Mouse (Mus musculus): Measurements from ENCODE around the gene Disc1.

Gene Disc1

DNA sequence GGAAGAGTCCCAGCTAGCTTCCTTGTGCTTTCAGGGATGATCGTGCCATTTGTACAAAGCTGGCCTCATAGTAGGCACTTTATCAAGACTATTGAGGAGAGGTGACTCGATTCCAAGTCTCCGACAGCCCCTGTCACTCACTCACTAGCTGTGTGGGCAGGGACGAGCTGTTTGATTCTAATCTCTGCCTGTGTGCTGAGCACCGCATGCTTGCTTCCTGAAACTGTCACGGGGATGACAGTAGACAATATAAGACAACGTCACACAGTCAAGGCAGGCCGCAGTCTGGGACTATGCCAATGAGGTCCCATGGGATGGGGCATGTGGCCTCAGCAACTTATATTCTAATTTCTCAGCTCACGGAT, 13.6 kb downstream of the Disc1 start:
- no peak for DNase-seq (ENCODE audit: low spot score)

GRCm38 (mm10) chr8:125068146-125068905, 14.3 kb downstream of the Disc1 start:
- no peak for DNase-seq (ENCODE audit: low spot score)

- no peak for DNase-seq (ENCODE audit: low spot score)
Observed at GRCm38 (mm10) chr8:125069304-125069703, 15.3 kb downstream of the Disc1 start.

GRCm38 (mm10) chr8:125069733-125070132, 15.7 kb downstream of the Disc1 start:
- DNase-seq (ENCODE audit: low spot score): no peak

- DNase-seq (ENCODE audit: low spot score): no peak
Observed at GRCm38 (mm10) chr8:125074141-125074540, 20.1 kb downstream of the Disc1 start.

DNA sequence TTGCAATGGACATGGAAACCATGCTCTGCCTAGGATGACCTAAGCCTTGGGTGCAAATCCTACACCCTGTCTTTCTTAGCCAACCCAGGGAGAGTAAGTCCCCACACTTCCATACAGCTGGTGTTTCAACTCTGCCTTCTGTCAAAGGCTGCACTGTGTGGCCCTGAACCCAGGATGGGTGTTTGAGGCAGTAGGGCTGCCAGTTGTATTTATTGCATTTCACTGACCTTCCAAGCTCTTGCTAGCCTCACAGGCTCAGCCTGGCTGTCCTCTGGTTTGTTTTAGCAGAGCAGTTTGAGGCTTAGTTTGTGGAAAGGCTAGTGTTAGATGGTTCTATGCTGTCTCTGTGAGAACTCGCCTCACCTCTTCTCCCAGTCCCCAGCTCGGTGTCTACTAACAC, 20.6 kb downstream of the Disc1 start:
- no peak for DNase-seq (ENCODE audit: low spot score)

GRCm38 (mm10) chr8:125075389-125075788, 21.4 kb downstream of the Disc1 start:
- no peak for DNase-seq (ENCODE audit: low spot score)

DNA sequence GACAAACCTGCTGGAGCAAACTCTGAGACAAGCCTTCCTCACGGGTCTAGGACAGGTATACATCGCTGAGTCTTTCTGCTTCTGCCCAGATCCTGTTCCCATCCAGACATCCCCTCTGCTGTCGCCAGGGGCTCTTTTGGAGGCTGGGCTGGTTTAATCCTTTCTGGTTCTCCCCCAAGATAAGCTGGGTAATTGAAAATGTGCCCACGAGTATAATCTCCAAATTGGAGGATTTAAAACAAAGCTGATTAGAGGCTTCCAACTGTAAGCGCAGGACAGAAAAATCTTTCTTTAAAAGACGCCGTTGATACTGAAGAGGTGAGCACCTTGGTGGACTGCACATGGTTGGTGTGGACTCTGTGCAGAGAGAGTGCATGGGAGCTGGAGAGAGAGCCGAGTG, 23.3 kb downstream of the Disc1 start:
- no peak for DNase-seq (ENCODE audit: low spot score)

DNA sequence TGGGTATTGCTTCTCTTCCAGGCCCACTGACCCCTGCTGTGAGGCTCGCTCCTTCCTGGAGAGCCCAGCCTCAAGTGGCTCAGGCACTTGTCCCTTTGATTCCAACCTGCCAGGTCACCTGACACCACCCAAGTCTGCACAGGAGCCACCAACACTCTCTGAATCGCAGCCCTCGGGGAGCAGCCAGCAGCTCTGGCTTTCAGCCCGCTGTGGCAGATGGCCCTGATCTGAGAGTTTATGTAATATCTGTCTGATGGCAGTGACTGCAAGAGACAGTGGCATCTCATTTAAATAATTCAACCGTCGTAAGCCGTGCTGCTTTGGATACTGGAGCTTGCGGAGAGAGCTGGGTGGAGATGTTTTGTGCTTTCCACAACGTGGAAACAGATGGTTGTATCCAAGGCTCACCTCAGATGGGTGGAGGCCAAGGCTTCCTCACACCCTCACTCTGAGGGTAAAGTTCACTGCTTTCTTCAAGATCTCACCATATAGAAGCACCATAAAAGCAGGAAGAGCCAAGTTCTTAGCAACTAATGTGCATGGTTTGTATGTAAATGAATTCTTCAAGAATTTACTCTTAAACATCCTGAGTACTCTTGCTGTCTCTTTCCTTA, 24.9 kb downstream of the Disc1 start:
- no peak for DNase-seq (ENCODE audit: low spot score)

- no peak for DNase-seq (ENCODE audit: low spot score)
Observed at GRCm38 (mm10) chr8:125080388-125081344, 26.7 kb downstream of the Disc1 start.

DNA sequence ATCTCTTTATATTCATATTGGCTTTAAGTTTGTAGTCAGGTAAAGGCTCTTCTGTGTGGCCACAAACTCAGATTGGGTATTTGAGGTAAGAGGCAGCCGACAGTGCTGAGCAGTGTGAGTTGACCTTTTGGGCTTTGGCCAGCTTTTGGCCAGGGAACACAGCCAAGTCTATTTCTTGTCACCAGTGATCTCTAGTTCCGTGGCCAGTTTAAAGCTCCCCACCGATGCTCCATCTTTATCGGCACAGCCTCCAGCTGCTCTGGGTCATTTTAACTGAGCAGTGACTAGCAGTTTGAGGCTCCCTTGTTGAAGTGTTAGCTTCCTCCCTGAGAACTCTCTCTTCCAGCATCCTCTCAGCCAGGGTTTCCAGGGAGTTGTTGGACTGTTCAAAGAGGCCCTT, 29.8 kb downstream of the Disc1 start:
- DNase-seq (ENCODE audit: low spot score): no peak

- no peak for DNase-seq (ENCODE audit: low spot score)
Observed at GRCm38 (mm10) chr8:125084523-125084922, 30.5 kb downstream of the Disc1 start.

- no peak for DNase-seq (ENCODE audit: low spot score)
Observed at GRCm38 (mm10) chr8:125090889-125091740, 37.1 kb downstream of the Disc1 start.

DNA sequence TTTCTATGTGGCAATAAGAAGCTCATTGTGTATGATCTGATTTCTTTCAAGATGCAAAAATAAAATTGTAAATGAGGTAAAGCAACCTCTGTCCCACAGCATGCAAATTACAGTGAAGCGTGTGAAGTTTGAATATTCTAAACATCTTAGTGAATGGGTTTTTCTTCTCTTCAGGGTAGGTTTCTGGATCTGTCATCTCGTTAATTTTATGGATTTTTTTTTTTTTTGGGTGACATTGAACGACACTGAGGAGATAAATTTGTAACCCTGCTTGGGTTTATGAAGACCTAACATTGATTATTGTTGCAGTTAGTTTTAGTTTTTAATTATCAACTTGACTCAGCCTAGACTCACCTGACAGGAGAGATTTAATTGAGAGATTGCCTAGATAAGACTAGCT, 43.1 kb downstream of the Disc1 start:
- no peak for DNase-seq (ENCODE audit: low spot score)

DNA sequence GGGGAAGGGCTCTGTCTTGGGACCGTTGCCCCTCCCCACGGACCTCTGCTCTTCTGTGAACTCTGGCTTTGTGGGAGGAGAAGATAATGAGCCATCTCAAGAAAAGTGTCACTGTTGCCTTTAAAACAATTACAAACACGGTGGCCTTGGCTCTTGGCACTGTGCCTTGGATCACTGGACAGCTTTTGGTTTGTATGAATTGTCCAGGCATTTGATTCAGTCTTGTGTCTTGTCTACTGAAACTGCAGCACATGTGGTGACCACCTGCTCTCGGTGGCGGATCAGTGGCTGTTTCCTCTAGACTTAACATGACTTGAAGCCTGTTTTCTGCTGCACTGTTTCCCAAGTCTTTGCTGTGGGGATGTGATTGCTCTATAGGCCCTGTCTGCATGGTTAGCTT, 44.1 kb downstream of the Disc1 start:
- DNase-seq (ENCODE audit: low spot score): no peak

GRCm38 (mm10) chr8:125102303-125102702, 48.3 kb downstream of the Disc1 start:
- DNase-seq (ENCODE audit: low spot score): no peak

DNA sequence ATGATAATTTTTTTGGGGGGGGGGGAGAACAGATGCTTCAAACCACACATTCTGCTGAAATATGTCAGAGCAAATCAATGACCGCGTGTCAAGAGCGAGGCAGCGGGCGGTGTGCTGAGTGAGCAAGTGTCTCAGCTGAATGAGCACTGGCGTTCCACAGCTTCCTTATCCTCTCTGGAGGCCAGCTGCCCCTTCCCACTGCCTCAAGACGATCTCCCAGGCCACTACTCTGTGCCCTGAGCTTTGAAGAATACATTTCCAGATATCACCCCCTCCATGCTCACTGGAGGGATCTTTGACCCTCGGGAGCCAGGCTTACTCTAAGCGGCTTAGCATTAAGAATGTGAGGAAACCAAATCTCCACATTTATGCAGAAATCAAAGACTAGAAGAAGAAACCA, 59.2 kb downstream of the Disc1 start:
- no peak for DNase-seq (ENCODE audit: low spot score)

DNA sequence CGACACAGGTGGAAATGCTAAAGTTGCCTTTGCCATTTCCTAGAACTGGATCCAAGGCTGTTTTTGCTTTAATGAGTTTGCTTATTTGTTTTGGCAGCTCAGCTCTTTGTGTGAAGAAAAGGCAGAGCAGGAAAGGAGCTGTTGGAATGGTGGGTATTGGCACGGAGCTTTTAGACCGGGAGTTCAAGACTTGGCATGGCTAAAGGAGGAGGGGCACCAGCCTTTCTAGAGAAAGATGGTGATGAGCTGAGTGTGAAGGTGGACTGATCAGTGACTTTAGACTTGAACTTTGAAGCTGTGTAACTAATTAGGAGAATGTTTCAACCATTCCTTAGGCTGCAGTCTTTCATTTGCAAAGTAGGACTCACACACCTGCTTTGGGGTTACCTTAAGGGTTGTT, 59.8 kb downstream of the Disc1 start:
- DNase-seq (ENCODE audit: low spot score): no peak

DNA sequence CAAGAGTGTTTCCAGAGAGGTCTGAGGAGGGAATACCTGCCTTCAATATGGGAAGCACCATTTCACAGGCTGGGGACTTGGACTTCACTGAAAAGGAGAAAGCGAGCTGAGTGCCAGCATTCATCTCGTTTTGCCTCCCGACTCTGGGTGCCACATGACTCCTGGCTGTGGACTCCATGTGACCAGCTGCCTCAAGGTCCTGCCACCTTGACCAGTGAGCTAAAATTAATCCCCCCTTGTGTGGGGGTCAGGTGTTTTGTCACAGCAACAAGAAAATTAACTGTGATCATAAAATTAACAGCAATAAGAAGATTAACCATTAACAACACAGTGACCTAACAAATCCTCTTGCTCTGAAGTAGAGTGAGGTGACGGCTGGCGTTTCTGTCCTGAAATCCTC, 61.3 kb downstream of the Disc1 start:
- no peak for DNase-seq (ENCODE audit: low spot score)

GRCm38 (mm10) chr8:125116616-125117015, 62.6 kb downstream of the Disc1 start:
- no peak for DNase-seq (ENCODE audit: low spot score)

- no peak for DNase-seq (ENCODE audit: low spot score)
Observed at GRCm38 (mm10) chr8:125126482-125126881, 72.5 kb downstream of the Disc1 start.

DNA sequence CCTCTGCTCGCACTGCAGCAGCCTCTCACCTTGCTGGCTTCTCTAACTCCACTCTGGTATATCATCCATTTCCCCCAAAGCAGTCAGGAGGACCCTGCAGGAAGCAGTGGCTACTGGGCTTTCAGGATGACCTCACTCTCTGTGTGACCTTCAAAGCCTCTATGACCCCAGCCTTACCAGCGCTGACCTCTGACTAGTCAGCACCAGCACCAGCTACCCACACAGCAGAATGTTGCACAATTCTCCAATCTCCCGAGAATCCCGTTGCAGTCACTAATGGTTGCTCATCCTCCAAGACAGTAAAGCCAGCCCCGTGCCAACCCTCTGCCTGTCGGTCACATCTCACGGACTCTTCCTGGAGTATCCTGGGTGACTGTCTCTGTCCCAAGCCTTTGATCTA, 73.6 kb downstream of the Disc1 start:
- no peak for DNase-seq (ENCODE audit: low spot score)

Measured in yolk sac, embryonic 10.5 days (tissue).